Mouse (Mus musculus) fibroblast of lung, adult 2 months (primary cell): ENCODE measurements at regions not wholly inside any gene's neighbourhood (a gene's known extent, or its start where the extent isn't known, plus 50 kb on each side); places are given as distances from the start of the nearest gene placed in this dataset.
"Not testable (repeated sequence)": the region's sequence is repeated elsewhere in the genome, so short reads cannot be mapped to it uniquely, and the experiment has no call there.

ENCODE experiments used
- DNase-seq: peaks from one replicate; pipeline ENCODE4 v3.0.0-alpha.2; 2011; ENCODE audit warnings: low read depth

- DNase-seq: no peak
Observed at GRCm38 (mm10) chr10:118602922-118603321, 162.1 kb downstream of the Ifng start.

GRCm38 (mm10) chr10:118603857-118604414 lies 163.1 kb downstream of the Ifng start:
- DNase-seq: no peak

- DNase-seq: no peak
Observed at GRCm38 (mm10) chr10:118605156-118605821, 164.4 kb downstream of the Ifng start.

GRCm38 (mm10) chr10:118607418-118607817 lies 166.6 kb downstream of the Ifng start:
- DNase-seq: no peak

- DNase-seq: no peak
Observed at GRCm38 (mm10) chr10:118608376-118609145, 167.7 kb downstream of the Ifng start.

GRCm38 (mm10) chr10:118609157-118609556 lies 168.3 kb downstream of the Ifng start:
- no peak for DNase-seq

- DNase-seq: no peak
Observed at GRCm38 (mm10) chr10:118610868-118611461, 170.1 kb downstream of the Ifng start.

GRCm38 (mm10) chr10:118612091-118612490 lies 171.2 kb downstream of the Ifng start:
- no peak for DNase-seq

GRCm38 (mm10) chr10:118613056-118613695 lies 172.3 kb downstream of the Ifng start:
- DNase-seq: no peak

GRCm38 (mm10) chr10:118614251-118614865 lies 173.5 kb downstream of the Ifng start:
- no peak for DNase-seq

GRCm38 (mm10) chr10:118615131-118616020 lies 174.5 kb downstream of the Ifng start:
- no peak for DNase-seq

- DNase-seq: no peak
Observed at GRCm38 (mm10) chr10:118616031-118616615, 175.3 kb downstream of the Ifng start.

- no peak for DNase-seq
Observed at GRCm38 (mm10) chr10:118617291-118618044, 176.6 kb downstream of the Ifng start.

- DNase-seq: not testable (repeated sequence)
Observed at GRCm38 (mm10) chr10:118618251-118618650, 177.4 kb downstream of the Ifng start.

- no peak for DNase-seq
Observed at GRCm38 (mm10) chr10:118618766-118619600, 178.1 kb downstream of the Ifng start.

- DNase-seq: no peak
Observed at GRCm38 (mm10) chr10:118619601-118620000, 178.8 kb downstream of the Ifng start.

GRCm38 (mm10) chr10:118620611-118621010 lies 179.8 kb downstream of the Ifng start:
- DNase-seq: no peak

GRCm38 (mm10) chr10:118621546-118621945 lies 180.7 kb downstream of the Ifng start:
- DNase-seq: no peak

GRCm38 (mm10) chr10:118622131-118622530 lies 181.3 kb downstream of the Ifng start:
- no peak for DNase-seq
